In genomic region chr4:133536652-133537051, GRCm38 (mm10) we compare ENCODE assay signal across 20 mouse cellular contexts. TPM values are rescaled to one million over a fixed set of nuclear protein-coding genes. Genes with fewer than 3 reads are reported as not detected.
"Had no signal": no experiment of that assay in that cellular context is flagged by ENCODE, and none has a peak within 500 bp of the region (broad histone marks: within the 10 kb centered on the region; RNA-seq: fewer than 3 reads in every experiment).

No protein-coding gene starts in this region.

- DNase-seq: layer of hippocampus, adult 9-11 months; liver; lung, adult 2 months; lung, postnatal 10 days; lung, postnatal 4 days; midbrain, embryonic 14.5 days; right cerebral cortex, adult 18-20 months; right cerebral cortex, postnatal 25 days; thymus, adult 18-20 months; thymus, postnatal 14 days had no signal

- H3K27me3 ChIP-seq: kidney, embryonic 15.5 days; limb, embryonic 12.5 days; liver, embryonic 15.5 days; neural tube, embryonic 15.5 days had no signal

- H3K4me1 ChIP-seq: kidney, embryonic 15.5 days; limb, embryonic 12.5 days; liver, embryonic 15.5 days; midbrain, embryonic 10.5 days; neural tube, embryonic 15.5 days had no signal

- H3K4me2 ChIP-seq: kidney, embryonic 15.5 days; limb, embryonic 12.5 days; liver, embryonic 15.5 days; neural tube, embryonic 15.5 days had no signal

- H3K4me3 ChIP-seq: kidney, embryonic 15.5 days; limb, embryonic 12.5 days; liver, embryonic 15.5 days; midbrain, embryonic 10.5 days; myocyte; neural tube, embryonic 15.5 days had no signal

- H3K9me3 ChIP-seq: kidney, embryonic 15.5 days; limb, embryonic 12.5 days; liver, embryonic 15.5 days; midbrain, embryonic 10.5 days; neural tube, embryonic 15.5 days had no signal

- H3K27ac ChIP-seq: kidney, embryonic 15.5 days; limb, embryonic 12.5 days; liver, embryonic 15.5 days; midbrain, embryonic 10.5 days; neural tube, embryonic 15.5 days had no signal

- H3K9ac ChIP-seq: kidney, embryonic 15.5 days; limb, embryonic 12.5 days; liver, embryonic 15.5 days; neural tube, embryonic 15.5 days had no signal

RNA-seq across cellular contexts. Expression of gene Nr0b2, which starts 16.5 kb away (rescaled TPM):
- total RNA-seq: layer of hippocampus, adult 18-20 months; left cerebral cortex, postnatal 36 days had no signal
- polyA plus RNA-seq: limb, embryonic 12.5 days; midbrain, embryonic 14.5 days; myocyte; neural tube, embryonic 11.5 days had no signal

RNA-seq across cellular contexts. Expression of gene Kdf1, which starts 17.9 kb away (rescaled TPM):
- total RNA-seq: left cerebral cortex, postnatal 36 days; megakaryocyte, adult 5-6 weeks had no signal

RNA-seq across cellular contexts. Expression of gene Trnp1, which starts 38.3 kb away (rescaled TPM):
- total RNA-seq: megakaryocyte, adult 5-6 weeks had no signal
